Mouse (Mus musculus) myocyte (in vitro differentiated cells): ENCODE results near the gene Tdrkh. TPM values are rescaled to one million over a fixed set of nuclear protein-coding genes. Genes with fewer than 3 reads are reported as not detected.

ENCODE experiments used
- H3K27me3 ChIP-seq: one replicate; pipeline ENCODE4 v1.6.1; 2011; ENCODE audit not compliant: control insufficient read depth, insufficient read depth, insufficient read length
- H3K36me3 ChIP-seq: one replicate; pipeline ENCODE4 v1.6.1; 2011; ENCODE audit not compliant: control insufficient read depth, insufficient read depth
- H3K4me2 ChIP-seq: one replicate; pipeline ENCODE4 v1.6.1; 2011; ENCODE audit warnings: low read depth, control low read depth
- H3K4me3 ChIP-seq: one replicate; pipeline ENCODE4 v1.5.1; 2011; ENCODE audit warnings: mild to moderate bottlenecking, control low read depth, moderate library complexity
- H3K79me2 ChIP-seq: one replicate; pipeline ENCODE4 v1.6.1; 2011; ENCODE audit not compliant: control insufficient read depth, insufficient read depth
- H3ac ChIP-seq: one replicate; pipeline ENCODE4 v1.6.1; 2011; ENCODE audit not compliant: control insufficient read depth, insufficient read length
- CEBPB ChIP-seq: IDR thresholded peaks from 2 replicates; pipeline ENCODE4 v1.6.1; 2011; ENCODE audit warnings: mild to moderate bottlenecking, moderate library complexity; ENCODE audit not compliant: poor library complexity, insufficient read depth, severe bottlenecking
- E2F4 ChIP-seq: IDR thresholded peaks from one replicate; pipeline ENCODE4 v1.6.1; 2011; ENCODE audit warnings: mild to moderate bottlenecking, control low read depth, moderate library complexity; ENCODE audit not compliant: insufficient read depth
- MAX ChIP-seq: IDR thresholded peaks from one replicate; pipeline ENCODE4 v1.6.1; 2011; ENCODE audit warnings: low read depth, mild to moderate bottlenecking, control low read depth
- MYOD1 ChIP-seq, 3 experiments: IDR thresholded peaks; one replicate each; pipeline ENCODE4 v1.6.1; 2011; ENCODE audit warnings: control low read depth in 2 of 3, low read depth in 2 of 3, mild to moderate bottlenecking in 2 of 3, moderate library complexity in 1 of 3; ENCODE audit not compliant: insufficient read length in 2 of 3, control insufficient read depth in 1 of 3
- MYOG ChIP-seq, 3 experiments: IDR thresholded peaks; one replicate each; pipeline ENCODE4 v1.6.1; 2011; ENCODE audit warnings: control low read depth in 2 of 3, low read depth in 2 of 3, mild to moderate bottlenecking in 2 of 3; ENCODE audit not compliant: insufficient read length in 2 of 3, control insufficient read depth in 1 of 3, insufficient read depth in 1 of 3
- POLR2A ChIP-seq: IDR thresholded peaks from one replicate; pipeline ENCODE4 v1.6.1; 2011; ENCODE audit warnings: low read depth, mild to moderate bottlenecking, control low read depth, moderate library complexity; ENCODE audit not compliant: insufficient read length
- POLR2AphosphoS2 ChIP-seq: IDR thresholded peaks from one replicate; pipeline ENCODE4 v1.6.1; 2011; ENCODE audit warnings: low read depth, control low read depth; ENCODE audit not compliant: insufficient read length
- REST ChIP-seq: IDR thresholded peaks from one replicate; pipeline ENCODE4 v1.6.1; 2011; ENCODE audit warnings: mild to moderate bottlenecking, control low read depth, moderate library complexity; ENCODE audit not compliant: insufficient read depth, insufficient read length
- SRF ChIP-seq: IDR thresholded peaks from one replicate; pipeline ENCODE4 v1.6.1; 2011; ENCODE audit warnings: low read depth; ENCODE audit not compliant: control insufficient read depth, insufficient read length
- TCF12 ChIP-seq: IDR thresholded peaks from one replicate; pipeline ENCODE4 v1.6.1; 2011; ENCODE audit warnings: mild to moderate bottlenecking, control low read depth; ENCODE audit not compliant: poor library complexity, insufficient read depth, severe bottlenecking
- TCF3 ChIP-seq: IDR thresholded peaks from one replicate; pipeline ENCODE4 v1.6.1; 2011; ENCODE audit warnings: low read depth, control low read depth; ENCODE audit not compliant: insufficient read length
- USF1 ChIP-seq: IDR thresholded peaks from one replicate; pipeline ENCODE4 v1.6.1; 2011; ENCODE audit warnings: low read depth, mild to moderate bottlenecking, control low read depth, moderate library complexity
- polyA plus RNA-seq: library from polyadenylated mRNA; unstranded; fragments of >200 nt; fragmentation: generic; extraction: Trizol; gene quantifications from one replicate; pipeline ENCODE4 v1.2.1, GENCODE M21; 2012; ENCODE audit warnings: missing spikeins

Tdrkh gene
- polyA plus RNA-seq: 5.4 TPM

- Histone ChIP-seq H3K4me3 (peak within 1 kb of the TSS; percentile 32), H3ac (peak within 1 kb of the TSS; percentile 22), H3K36me3 (no peaks in the 10 kb centered on the region), H3K79me2 (no peaks in the 10 kb centered on the region), H3K4me2 (peak within 1 kb of the TSS; percentile 97), H3K27me3 (no peaks in the 10 kb centered on the region)
- TF ChIP-seq POLR2A: peak; percentile 83
- no peak for TF ChIP-seq CEBPB
- peak; percentile 56 for TF ChIP-seq POLR2AphosphoS2
Observed at GRCm38 (mm10) chr3:94413031-94413679, at the start of gene Tdrkh. Gene Tdrkh, plus strand, starts transcription at chr3:94413273.

GRCm38 (mm10) chr3:94363291-94364153 lies 49.6 kb upstream of the Tdrkh start:
- Histone ChIP-seq H3K79me2 (no peaks in the 10 kb centered on the region), H3K4me2 (no peak overlapping the region), H3ac (no peak overlapping the region), H3K36me3 (no peaks in the 10 kb centered on the region), H3K27me3 (peaks cover 10% of the 10 kb centered on the region), H3K4me3 (no peak overlapping the region)
- no peak for TF ChIP-seq MAX

GRCm38 (mm10) chr3:94364154-94364526 lies 48.9 kb upstream of the Tdrkh start:
- TF ChIP-seq REST (no peak), CEBPB (no peak), E2F4 (no peak), MYOG (IDR thresholded peaks at IDR 0.05; ENCODE audit: control insufficient read depth in 1 of 3, insufficient read depth in 1 of 3, insufficient read length in 2 of 3, low read depth in 2 of 3) (no peak), POLR2AphosphoS2 (no peak), TCF12 (no peak), POLR2A (no peak), MYOD1 (IDR thresholded peaks at IDR 0.05; ENCODE audit: control insufficient read depth in 1 of 3, insufficient read length in 2 of 3, low read depth in 2 of 3) (no peak), USF1 (no peak), TCF3 (no peak), MAX (no peak), SRF (no peak)
- Histone ChIP-seq H3K36me3 (no peaks in the 10 kb centered on the region), H3ac (no peak overlapping the region), H3K27me3 (peaks cover 10% of the 10 kb centered on the region), H3K4me2 (no peak overlapping the region), H3K79me2 (no peaks in the 10 kb centered on the region), H3K4me3 (no peak overlapping the region)

- Histone ChIP-seq H3K79me2 (no peaks in the 10 kb centered on the region), H3K4me2 (no peak overlapping the region), H3K36me3 (no peaks in the 10 kb centered on the region), H3K4me3 (no peak overlapping the region), H3K27me3 (peaks cover 10% of the 10 kb centered on the region), H3ac (no peak overlapping the region)
- TF ChIP-seq MYOD1 (IDR thresholded peaks at IDR 0.05; ENCODE audit: control insufficient read depth in 1 of 3, insufficient read length in 2 of 3, low read depth in 2 of 3): no peak
- TF ChIP-seq REST: no peak
- TF ChIP-seq MAX: no peak
- TF ChIP-seq POLR2AphosphoS2: no peak
- no peak for TF ChIP-seq SRF
- no peak for TF ChIP-seq TCF12
- no peak for TF ChIP-seq USF1
- TF ChIP-seq TCF3: no peak
- no peak for TF ChIP-seq E2F4
- no peak for TF ChIP-seq POLR2A
- TF ChIP-seq MYOG (IDR thresholded peaks at IDR 0.05; ENCODE audit: control insufficient read depth in 1 of 3, insufficient read depth in 1 of 3, insufficient read length in 2 of 3, low read depth in 2 of 3): no peak
- no peak for TF ChIP-seq CEBPB
Observed at GRCm38 (mm10) chr3:94366761-94367160, 46.3 kb upstream of the Tdrkh start.

- Histone ChIP-seq H3ac (no peak overlapping the region), H3K27me3 (peaks cover 10% of the 10 kb centered on the region), H3K4me3 (no peak overlapping the region), H3K79me2 (no peaks in the 10 kb centered on the region), H3K36me3 (no peaks in the 10 kb centered on the region), H3K4me2 (no peak overlapping the region)
- no peak for TF ChIP-seq USF1
- TF ChIP-seq SRF: no peak
- TF ChIP-seq POLR2A: no peak
- no peak for TF ChIP-seq MAX
- no peak for TF ChIP-seq MYOD1 (IDR thresholded peaks at IDR 0.05; ENCODE audit: control insufficient read depth in 1 of 3, insufficient read length in 2 of 3, low read depth in 2 of 3)
- no peak for TF ChIP-seq TCF3
- no peak for TF ChIP-seq POLR2AphosphoS2
- TF ChIP-seq REST: no peak
- TF ChIP-seq E2F4: no peak
- TF ChIP-seq MYOG (IDR thresholded peaks at IDR 0.05; ENCODE audit: control insufficient read depth in 1 of 3, insufficient read depth in 1 of 3, insufficient read length in 2 of 3, low read depth in 2 of 3): no peak
- TF ChIP-seq CEBPB: no peak
- TF ChIP-seq TCF12: no peak
Observed at GRCm38 (mm10) chr3:94367511-94367910, 45.6 kb upstream of the Tdrkh start.
